Mouse (Mus musculus) embryonic facial prominence, embryonic 11.5 days (tissue): ENCODE measurements around the gene Gm44973. TPM values are rescaled to one million over a fixed set of nuclear protein-coding genes. Genes with fewer than 3 reads are reported as not detected.

ENCODE experiments used
- ATAC-seq: fragments of 200-750 bp; cut with Nextera tagmentation; replicated peaks from 2 replicates; pipeline ENCODE4 v1.8.0; 2017; ENCODE audit warnings: low read depth; ENCODE audit not compliant: insufficient number of reproducible peaks, low FRiP score, low TSS enrichment
- DNase-seq: peaks from one replicate; pipeline ENCODE4 v3.0.0-alpha.2; 2015; ENCODE audit warnings: low spot score
- H3K27ac ChIP-seq: fragments of 300-500 bp; sonication (generic); replicated peaks from 2 replicates; pipeline ENCODE4 v1.5.1; 2014; ENCODE audit warnings: mild to moderate bottlenecking, low read depth, low read length, control low read depth
- H3K27me3 ChIP-seq: fragments of 300-500 bp; sonication (generic); 2 replicates; pipeline ENCODE4 v1.6.1; 2014; ENCODE audit warnings: mild to moderate bottlenecking, low read length, moderate library complexity, mixed read lengths; ENCODE audit not compliant: control insufficient read depth, insufficient read depth
- H3K36me3 ChIP-seq: fragments of 300-500 bp; sonication (generic); replicated peaks from 2 replicates; pipeline ENCODE4 v1.6.1; 2014; ENCODE audit warnings: low read depth, mild to moderate bottlenecking, low read length, moderate library complexity, mixed read lengths; ENCODE audit not compliant: control insufficient read depth, insufficient read depth
- H3K4me1 ChIP-seq: fragments of 300-500 bp; sonication (generic); 2 replicates; pipeline ENCODE4 v1.6.1; 2014; ENCODE audit warnings: low read length, mixed read lengths; ENCODE audit not compliant: control insufficient read depth, insufficient read depth
- H3K4me2 ChIP-seq: fragments of 300-500 bp; sonication (generic); 2 replicates; pipeline ENCODE4 v1.6.1; 2014; ENCODE audit warnings: low read depth, mild to moderate bottlenecking, control low read depth, low read length, moderate library complexity
- H3K4me3 ChIP-seq: fragments of 300-500 bp; sonication (generic); 2 replicates; pipeline ENCODE4 v1.5.1; 2014; ENCODE audit warnings: low read depth, low read length, control low read depth
- H3K9ac ChIP-seq: fragments of 300-500 bp; sonication (generic); replicated peaks from 2 replicates; pipeline ENCODE4 v1.6.1; 2014; ENCODE audit warnings: mild to moderate bottlenecking, control low read depth, low read length
- H3K9me3 ChIP-seq: fragments of 300-500 bp; sonication (generic); replicated peaks from 2 replicates; pipeline ENCODE4 v1.6.1; 2016; ENCODE audit warnings: mild to moderate bottlenecking, low read length, inconsistent platforms, mixed read lengths; ENCODE audit not compliant: control insufficient read depth
- WGBS: fragments of 180-500 bp; shearing (Covaris S2); extraction: QIAGEN DNeasy Blood & Tissue Kit; methylation state at CpG from one replicate; pipeline ENCODE4 v1.1.7; 2014; 5-methylcytosine and 5-hydroxymethylcytosine counted together
- polyA plus RNA-seq: library from polyadenylated mRNA; unstranded; fragments of >200 nt; fragmentation: Nextera tagmentation; extraction: Ambion mirVana; gene quantifications from 2 replicates; pipeline ENCODE4 v1.2.1, GENCODE M21; 2014

Gm44973 gene
- polyA plus RNA-seq, 1 experiment from 2014 or later: not detected

DNA sequence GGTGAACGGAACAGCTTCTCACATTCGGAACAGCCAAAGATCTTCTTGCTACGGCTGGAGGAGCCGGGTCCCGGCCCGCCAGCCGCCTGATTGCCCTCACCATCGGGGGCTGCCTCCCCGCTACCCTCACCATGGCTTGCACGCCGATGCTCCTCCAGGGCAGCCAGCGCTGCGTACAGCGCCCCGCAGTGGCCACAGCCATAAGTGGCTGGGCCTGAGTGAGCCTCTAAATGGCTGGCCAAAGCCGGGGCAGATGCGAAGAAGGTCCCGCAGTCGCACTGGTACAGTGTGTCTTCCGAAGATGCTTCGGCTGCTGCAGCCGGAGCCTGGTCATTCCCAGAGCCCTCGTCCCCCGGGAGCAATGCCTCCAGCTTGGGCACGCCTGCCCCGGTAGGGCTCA lies 7.1 kb upstream of the Gm44973 start:
- peaks cover 45% of the 10 kb centered on the region for H3K36me3 ChIP-seq
- no peak overlapping the region for H3K4me2 ChIP-seq
- H3K9ac ChIP-seq: no peak overlapping the region
- ATAC-seq (no peak), DNase-seq (no peak)
- H3K27me3 ChIP-seq: no peaks in the 10 kb centered on the region
- no peaks in the 10 kb centered on the region for H3K9me3 ChIP-seq
- WGBS: 94% methylated on average over 26 of the region's 26 CpGs
- no peak overlapping the region for H3K4me3 ChIP-seq
- H3K4me1 ChIP-seq: no peaks in the 10 kb centered on the region; the same call in 1 of the 2 replicates
- no peak overlapping the region for H3K27ac ChIP-seq

DNA sequence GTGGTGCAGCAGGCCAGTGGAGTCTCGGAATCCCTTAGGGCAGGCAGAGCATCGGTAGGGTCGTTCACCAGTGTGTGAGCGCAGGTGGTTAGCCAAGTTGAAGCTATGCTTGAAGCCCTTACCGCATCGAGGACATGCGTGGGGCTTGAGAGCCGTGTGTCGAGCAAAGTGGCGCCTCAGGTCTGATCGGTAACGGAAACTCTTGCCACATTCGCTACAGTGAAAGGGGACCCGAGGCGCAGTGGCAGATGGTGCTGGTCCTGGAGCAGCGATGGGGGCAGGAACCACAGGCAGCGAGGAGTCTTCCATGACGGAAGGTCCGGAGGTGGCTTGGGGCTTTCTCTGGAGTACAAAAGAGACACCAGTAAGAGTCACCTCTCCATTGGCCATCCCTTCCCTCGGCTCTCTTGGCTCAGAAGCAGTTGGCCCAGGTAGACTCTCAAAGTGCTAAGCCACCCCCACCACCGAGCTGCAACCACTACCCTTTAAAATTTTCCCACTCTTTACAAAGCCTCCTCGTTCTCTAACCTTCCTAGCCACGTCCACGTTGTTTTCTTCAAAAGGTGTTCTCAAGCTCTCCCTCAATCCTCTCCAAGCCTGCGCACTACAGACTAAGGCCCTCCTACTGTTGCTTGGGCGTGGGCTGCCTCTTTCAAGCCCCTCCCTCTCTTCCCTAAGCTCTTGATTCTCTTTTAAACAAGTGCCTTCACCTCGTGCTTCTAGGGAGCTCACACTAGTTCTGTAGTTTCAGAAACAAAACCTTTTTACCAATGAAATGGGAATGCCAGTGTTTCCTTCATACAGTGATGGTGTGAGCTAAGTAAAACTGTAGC lies 2.4 kb upstream of the Gm44973 start:
- H3K9ac ChIP-seq: no peak overlapping the region
- DNase-seq (no peak), ATAC-seq (no peak)
- H3K4me2 ChIP-seq: no peak overlapping the region
- H3K4me1 ChIP-seq: no peaks in the 10 kb centered on the region; the same call in 1 of the 2 replicates
- 0 out of 2 replicates have a peak overlapping the region, but pooled peaks have one; percentile 5 for H3K4me3 ChIP-seq
- H3K27ac ChIP-seq: no peak overlapping the region
- H3K27me3 ChIP-seq: no peaks in the 10 kb centered on the region
- peaks cover 33% of the 10 kb centered on the region for H3K36me3 ChIP-seq
- H3K9me3 ChIP-seq: no peaks in the 10 kb centered on the region
- WGBS: 92% methylated on average over 27 of the region's 27 CpGs

DNA sequence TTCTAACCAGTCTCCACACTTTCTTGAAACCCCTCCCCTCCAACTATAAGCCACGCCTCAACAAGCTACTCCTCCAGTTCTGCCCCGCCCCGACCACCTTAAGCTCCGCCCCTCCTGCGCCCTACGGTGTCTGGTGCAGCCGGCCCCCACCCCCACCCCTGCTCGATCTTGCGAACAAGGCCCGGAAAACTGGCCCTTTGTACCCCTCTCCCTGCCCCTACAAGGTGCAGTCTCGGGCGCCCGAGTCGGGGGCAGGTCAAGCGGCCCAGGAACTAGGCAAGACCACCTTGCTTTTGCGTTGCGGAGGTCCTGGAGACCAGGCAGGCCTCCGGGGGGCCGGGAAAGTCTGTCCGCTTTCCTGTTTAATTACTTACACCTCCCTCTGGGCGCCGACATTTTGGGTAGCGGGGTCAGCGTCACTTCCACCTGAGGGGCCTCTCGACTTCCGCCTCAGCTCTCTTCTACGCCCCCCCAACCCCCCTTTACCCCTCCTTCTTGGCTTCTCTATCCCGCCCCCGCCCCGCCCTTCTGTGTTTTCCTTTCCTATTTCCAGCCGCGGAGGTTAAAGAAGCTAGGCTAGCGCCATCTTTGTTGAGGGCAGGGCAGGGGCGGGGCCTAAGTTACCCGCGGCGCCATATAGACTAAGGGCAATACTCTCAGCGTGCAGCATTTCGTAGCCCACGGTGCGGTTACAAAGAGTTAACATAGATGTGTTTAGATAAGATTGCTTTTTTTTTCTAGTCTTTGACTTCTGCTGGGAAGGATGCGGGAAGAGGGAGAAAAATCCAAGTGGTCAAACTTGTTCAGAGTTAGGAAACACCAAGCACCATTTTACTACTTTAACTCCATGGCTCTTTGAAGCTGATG lies 812 bp upstream of the Gm44973 start, which contains the start of the genes Zfp524 and Fiz1:
Gene Zfp524 (plus strand): TSS at position 165 of the 867 bp plus-strand sequence.
Gene Fiz1 (minus strand): TSS at position 447 of the 867 bp plus-strand sequence.
- no peaks in the 10 kb centered on the region for H3K27me3 ChIP-seq
- under 1% methylated on average over 42 of the region's 42 CpGs for WGBS
- H3K36me3 ChIP-seq: peaks cover 22% of the 10 kb centered on the region
- peak within 1 kb of the TSS; percentile 62 for H3K4me3 ChIP-seq
- H3K27ac ChIP-seq: peak within 1 kb of the TSS; percentile 97
- peak within 1 kb of the TSS; percentile 54 for H3K4me2 ChIP-seq
- no peaks in the 10 kb centered on the region for H3K9me3 ChIP-seq
- peak; percentile 99 for DNase-seq
- H3K9ac ChIP-seq: peak within 1 kb of the TSS; percentile 80
- no peaks in the 10 kb centered on the region; the same call in 1 of the 2 replicates for H3K4me1 ChIP-seq
- peak; percentile 73 for ATAC-seq

DNA sequence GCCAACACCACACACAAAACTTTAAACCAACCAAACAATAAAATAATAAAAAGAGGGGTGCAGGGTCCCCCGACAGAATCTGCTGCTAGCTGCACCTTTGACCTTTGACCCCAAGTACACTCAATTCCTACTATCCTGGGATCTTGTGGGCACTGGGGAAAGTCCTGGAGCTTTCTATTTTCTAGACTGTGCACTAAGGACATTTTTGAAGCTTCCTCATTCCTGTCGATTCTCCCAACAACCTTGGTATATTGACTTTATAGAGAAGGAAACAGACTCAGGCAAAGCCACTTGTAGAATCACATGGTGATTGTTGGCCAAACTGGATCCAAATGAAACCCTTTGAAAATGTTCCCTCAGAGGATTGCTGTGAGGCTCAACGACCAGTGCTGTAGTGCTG lies 761 bp downstream of the Gm44973 start:
- Histone ChIP-seq H3K4me3 (peak overlapping the region; percentile 62), H3K27ac (peak overlapping the region; percentile 97), H3K36me3 (peaks cover 13% of the 10 kb centered on the region), H3K4me2 (peak overlapping the region; percentile 54), H3K9me3 (no peaks in the 10 kb centered on the region), H3K4me1 (no peaks in the 10 kb centered on the region; the same call in 1 of the 2 replicates), H3K9ac (peak overlapping the region; percentile 73; the same call in 1 of the 2 replicates), H3K27me3 (no peaks in the 10 kb centered on the region)
- WGBS: 68% methylated on average over 3 of the region's 3 CpGs
- no peak for DNase-seq
- no peak for ATAC-seq

DNA sequence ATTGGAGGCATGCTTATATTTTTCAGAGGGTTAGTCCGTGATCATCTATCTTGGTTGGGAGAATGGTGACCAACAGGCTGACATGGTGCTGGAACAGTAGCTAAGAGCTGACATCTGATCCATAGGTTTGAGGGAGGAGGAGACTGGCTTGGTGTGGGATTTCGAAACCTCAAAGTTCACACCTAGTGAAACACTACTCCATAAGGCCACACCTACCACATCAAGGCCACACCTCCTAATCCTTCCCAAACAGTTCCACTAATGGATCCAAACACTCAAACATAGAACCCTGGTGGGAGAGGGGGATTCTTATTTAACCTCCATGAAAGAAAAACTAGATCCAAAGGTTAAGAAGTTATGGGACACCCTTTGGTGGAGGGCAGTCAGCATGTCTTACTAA lies 1.6 kb downstream of the Gm44973 start:
- 96% methylated on average over 2 of the region's 2 CpGs for WGBS
- no peak for DNase-seq

DNA sequence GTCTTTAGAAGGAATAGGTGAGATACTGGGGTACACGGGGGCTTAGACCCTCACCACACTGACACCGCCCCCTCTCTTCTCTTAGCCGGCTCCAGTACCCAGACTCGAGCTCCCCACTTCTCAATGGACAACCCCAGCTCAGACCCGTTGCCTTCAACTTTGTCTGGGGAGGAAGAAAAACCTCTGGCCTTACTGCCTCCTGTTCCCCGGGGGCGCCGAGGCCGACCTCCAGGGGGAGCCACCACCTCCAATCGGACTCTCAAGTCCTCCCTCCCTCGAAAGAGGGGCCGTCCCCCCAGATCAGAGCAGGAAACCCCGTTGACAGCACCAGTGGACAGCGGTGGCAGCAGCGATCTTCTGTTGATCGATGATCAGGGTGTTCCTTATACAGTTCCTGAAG lies 2.1 kb downstream of the Gm44973 start:
- H3K9ac ChIP-seq: no peak overlapping the region
- no peaks in the 10 kb centered on the region for H3K27me3 ChIP-seq
- H3K4me3 ChIP-seq: no peak overlapping the region
- H3K4me2 ChIP-seq: no peak overlapping the region
- H3K9me3 ChIP-seq: no peaks in the 10 kb centered on the region
- no peak overlapping the region for H3K27ac ChIP-seq
- H3K36me3 ChIP-seq: peaks cover 4% of the 10 kb centered on the region
- no peak for ATAC-seq
- WGBS: 95% methylated on average over 16 of the region's 16 CpGs
- H3K4me1 ChIP-seq: no peaks in the 10 kb centered on the region; the same call in 1 of the 2 replicates
- DNase-seq: no peak

More for the DNA sequence above, 1.6 kb downstream of the Gm44973 start:
- Histone ChIP-seq H3K36me3 (peaks cover 6% of the 10 kb centered on the region), H3K4me3 (no peak overlapping the region), H3K4me1 (no peaks in the 10 kb centered on the region; the same call in 1 of the 2 replicates), H3K9me3 (no peaks in the 10 kb centered on the region), H3K27me3 (no peaks in the 10 kb centered on the region), H3K9ac (no peak overlapping the region), H3K27ac (no peak overlapping the region), H3K4me2 (no peak overlapping the region)
- no peak for ATAC-seq

DNA sequence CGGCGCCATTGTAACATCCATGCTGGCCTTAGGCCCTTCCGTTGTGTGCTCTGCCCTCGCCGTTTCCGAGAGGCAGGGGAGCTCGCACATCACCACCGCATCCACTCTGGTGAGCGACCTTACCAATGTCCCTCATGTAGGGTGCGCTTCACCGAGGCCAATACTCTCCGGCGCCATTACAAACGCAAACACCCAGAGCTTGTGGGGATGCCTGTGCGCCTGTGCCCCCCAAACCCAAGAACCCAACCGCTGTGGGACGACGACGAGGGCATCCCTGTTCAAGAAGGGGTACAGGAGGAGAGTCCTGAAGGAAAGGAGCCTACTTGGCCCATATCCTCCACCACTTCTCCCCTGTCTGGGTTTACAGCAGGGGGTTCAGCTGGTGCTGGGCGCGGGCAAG lies 2.6 kb downstream of the Gm44973 start:
- Histone ChIP-seq H3K27ac (no peak overlapping the region), H3K4me2 (no peak overlapping the region), H3K9me3 (no peaks in the 10 kb centered on the region), H3K4me3 (no peak overlapping the region), H3K27me3 (no peaks in the 10 kb centered on the region), H3K9ac (no peak overlapping the region), H3K4me1 (no peaks in the 10 kb centered on the region; the same call in 1 of the 2 replicates), H3K36me3 (peaks cover 3% of the 10 kb centered on the region)
- 97% methylated on average over 21 of the region's 21 CpGs for WGBS
- DNase-seq (no peak), ATAC-seq (no peak)
